Mouse (Mus musculus) brain, embryonic 14.5 days (tissue): ENCODE results near the gene Mgst2.

ENCODE experiments used
- CTCF ChIP-seq: fragments of 200-500 bp; IDR thresholded peaks from 2 replicates; pipeline ENCODE4 v1.5.1; 2012; ENCODE audit warnings: inconsistent platforms, mild to moderate bottlenecking, moderate library complexity, borderline replicate concordance; ENCODE audit not compliant: insufficient read depth, insufficient read length; ENCODE audit errors: extremely low read depth
- POLR2A ChIP-seq: fragments of 200-500 bp; IDR thresholded peaks from 2 replicates; pipeline ENCODE4 v1.6.1; 2012; ENCODE audit warnings: mild to moderate bottlenecking, inconsistent platforms, borderline replicate concordance; ENCODE audit not compliant: poor library complexity, insufficient read depth, insufficient read length, severe bottlenecking; ENCODE audit errors: extremely low read depth

DNA sequence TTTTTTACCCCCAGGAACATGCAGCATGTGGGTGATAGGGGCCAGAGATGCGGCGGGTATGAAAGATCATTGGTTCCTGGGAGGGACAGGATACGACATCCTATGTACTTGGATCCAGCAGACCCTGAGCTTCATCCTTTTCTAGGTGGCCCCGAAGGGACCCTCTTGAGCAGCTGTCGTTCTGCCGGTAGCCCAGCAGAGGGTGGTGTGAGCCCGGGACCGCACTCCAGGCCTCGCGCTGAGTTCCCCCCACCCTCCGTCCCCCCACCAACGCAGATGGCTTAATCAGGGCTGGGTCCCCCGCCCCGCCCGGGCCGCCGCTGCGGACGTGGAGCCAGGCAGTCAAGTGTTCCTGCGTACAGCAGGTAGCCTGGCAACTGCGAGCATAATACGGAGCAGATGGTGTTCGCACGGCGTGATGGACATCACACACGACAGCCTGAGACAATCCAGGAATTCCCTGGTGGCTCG lies 41.2 kb downstream of the Mgst2 start:
- TF ChIP-seq CTCF (peak; percentile 88), POLR2A (0 out of 2 replicates have a peak, but pooled peaks have one; percentile 21)
